Mouse (Mus musculus): ENCODE measurements at regions not wholly inside any gene's neighbourhood (a gene's known extent, or its start where the extent isn't known, plus 50 kb on each side); places are given as distances from the start of the nearest gene placed in this dataset.

- no peaks in the 10 kb centered on the region for H3K4me1 ChIP-seq (ENCODE audit: control insufficient read depth, insufficient read depth, low read length)
- no peak overlapping the region for H3K4me3 ChIP-seq (ENCODE audit: insufficient read depth, low read length)
- H3K27ac ChIP-seq (ENCODE audit: insufficient read depth, low read length) = no peak overlapping the region
- TF ChIP-seq CTCF (IDR thresholded peaks at IDR 0.05; ENCODE audit: borderline replicate concordance, insufficient read depth, low read length) = no peak
- no peak for TF ChIP-seq POLR2A (IDR thresholded peaks at IDR 0.05; ENCODE audit: low read depth, low read length)
These were observed 212.3 kb downstream of the Snx10 start for GRCm38 (mm10) chr6:51736051-51736450.

- TF ChIP-seq CTCF (IDR thresholded peaks at IDR 0.05; ENCODE audit: borderline replicate concordance, insufficient read depth, low read length) (no peak), POLR2A (IDR thresholded peaks at IDR 0.05; ENCODE audit: low read depth, low read length) (no peak)
- H3K27ac ChIP-seq (ENCODE audit: insufficient read depth, low read length) = no peak overlapping the region
- H3K4me3 ChIP-seq (ENCODE audit: insufficient read depth, low read length) = no peak overlapping the region
- no peaks in the 10 kb centered on the region for H3K4me1 ChIP-seq (ENCODE audit: control insufficient read depth, insufficient read depth, low read length)
These were observed 219.5 kb downstream of the Snx10 start for GRCm38 (mm10) chr6:51743105-51743660.

- no peak for TF ChIP-seq POLR2A (IDR thresholded peaks at IDR 0.05; ENCODE audit: low read depth, low read length)
- no peak for TF ChIP-seq CTCF (IDR thresholded peaks at IDR 0.05; ENCODE audit: borderline replicate concordance, insufficient read depth, low read length)
- no peak overlapping the region for H3K27ac ChIP-seq (ENCODE audit: insufficient read depth, low read length)
- H3K4me1 ChIP-seq (ENCODE audit: control insufficient read depth, insufficient read depth, low read length) = no peaks in the 10 kb centered on the region
- H3K4me3 ChIP-seq (ENCODE audit: insufficient read depth, low read length) = no peak overlapping the region
These were observed 220.9 kb downstream of the Snx10 start for GRCm38 (mm10) chr6:51744607-51745006.

- Histone ChIP-seq H3K4me3 (ENCODE audit: insufficient read depth, low read length) (no peak overlapping the region), H3K4me1 (ENCODE audit: control insufficient read depth, insufficient read depth, low read length) (no peaks in the 10 kb centered on the region), H3K27ac (ENCODE audit: insufficient read depth, low read length) (no peak overlapping the region)
- no peak for TF ChIP-seq CTCF (IDR thresholded peaks at IDR 0.05; ENCODE audit: borderline replicate concordance, insufficient read depth, low read length)
- TF ChIP-seq POLR2A (IDR thresholded peaks at IDR 0.05; ENCODE audit: low read depth, low read length) = no peak
These were observed 230.6 kb downstream of the Snx10 start for GRCm38 (mm10) chr6:51754239-51754681.

- H3K4me3 ChIP-seq (ENCODE audit: insufficient read depth, low read length) = no peak overlapping the region
- H3K4me1 ChIP-seq (ENCODE audit: control insufficient read depth, insufficient read depth, low read length) = no peaks in the 10 kb centered on the region
- no peak overlapping the region for H3K27ac ChIP-seq (ENCODE audit: insufficient read depth, low read length)
- no peak for TF ChIP-seq POLR2A (IDR thresholded peaks at IDR 0.05; ENCODE audit: low read depth, low read length)
- no peak for TF ChIP-seq CTCF (IDR thresholded peaks at IDR 0.05; ENCODE audit: borderline replicate concordance, insufficient read depth, low read length)
These were observed 233.4 kb downstream of the Snx10 start for GRCm38 (mm10) chr6:51757131-51757530.

GRCm38 (mm10) chr6:51757746-51758145, 234.0 kb downstream of the Snx10 start:
- Histone ChIP-seq H3K4me1 (ENCODE audit: control insufficient read depth, insufficient read depth, low read length) (no peaks in the 10 kb centered on the region), H3K27ac (ENCODE audit: insufficient read depth, low read length) (no peak overlapping the region), H3K4me3 (ENCODE audit: insufficient read depth, low read length) (no peak overlapping the region)
- TF ChIP-seq CTCF (IDR thresholded peaks at IDR 0.05; ENCODE audit: borderline replicate concordance, insufficient read depth, low read length) (no peak), POLR2A (IDR thresholded peaks at IDR 0.05; ENCODE audit: low read depth, low read length) (no peak)

GRCm38 (mm10) chr6:51758781-51759180, 235.1 kb downstream of the Snx10 start:
- Histone ChIP-seq H3K4me3 (ENCODE audit: insufficient read depth, low read length) (no peak overlapping the region), H3K27ac (ENCODE audit: insufficient read depth, low read length) (no peak overlapping the region), H3K4me1 (ENCODE audit: control insufficient read depth, insufficient read depth, low read length) (no peaks in the 10 kb centered on the region)
- TF ChIP-seq POLR2A (IDR thresholded peaks at IDR 0.05; ENCODE audit: low read depth, low read length) = no peak
- TF ChIP-seq CTCF (IDR thresholded peaks at IDR 0.05; ENCODE audit: borderline replicate concordance, insufficient read depth, low read length) = no peak

GRCm38 (mm10) chr6:51760372-51760771, 236.7 kb downstream of the Snx10 start:
- Histone ChIP-seq H3K4me3 (ENCODE audit: insufficient read depth, low read length) (no peak overlapping the region), H3K4me1 (ENCODE audit: control insufficient read depth, insufficient read depth, low read length) (no peaks in the 10 kb centered on the region), H3K27ac (ENCODE audit: insufficient read depth, low read length) (no peak overlapping the region)
- TF ChIP-seq CTCF (IDR thresholded peaks at IDR 0.05; ENCODE audit: borderline replicate concordance, insufficient read depth, low read length) (no peak), POLR2A (IDR thresholded peaks at IDR 0.05; ENCODE audit: low read depth, low read length) (no peak)

GRCm38 (mm10) chr6:51761506-51761905, 237.8 kb downstream of the Snx10 start:
- H3K27ac ChIP-seq (ENCODE audit: insufficient read depth, low read length) = no peak overlapping the region
- H3K4me3 ChIP-seq (ENCODE audit: insufficient read depth, low read length) = no peak overlapping the region
- TF ChIP-seq CTCF (IDR thresholded peaks at IDR 0.05; ENCODE audit: borderline replicate concordance, insufficient read depth, low read length) (no peak), POLR2A (IDR thresholded peaks at IDR 0.05; ENCODE audit: low read depth, low read length) (no peak)
- H3K4me1 ChIP-seq (ENCODE audit: control insufficient read depth, insufficient read depth, low read length) = no peaks in the 10 kb centered on the region

GRCm38 (mm10) chr6:51766482-51766881, 242.8 kb downstream of the Snx10 start:
- Histone ChIP-seq H3K4me3 (ENCODE audit: insufficient read depth, low read length) (no peak overlapping the region), H3K27ac (ENCODE audit: insufficient read depth, low read length) (no peak overlapping the region), H3K4me1 (ENCODE audit: control insufficient read depth, insufficient read depth, low read length) (no peaks in the 10 kb centered on the region)
- TF ChIP-seq CTCF (IDR thresholded peaks at IDR 0.05; ENCODE audit: borderline replicate concordance, insufficient read depth, low read length) (no peak), POLR2A (IDR thresholded peaks at IDR 0.05; ENCODE audit: low read depth, low read length) (no peak)

All from embryonic fibroblast, embryonic 13.5 days (primary cell).